Mouse (Mus musculus): Measurements from ENCODE around the gene Cmtm3.

Gene Cmtm3

GRCm38 (mm10) chr8:104383296-104383695 is 44.1 kb downstream of the Cmtm3 start:
- no peak for DNase-seq (ENCODE audit: low spot score)

GRCm38 (mm10) chr8:104383977-104384376 is 44.8 kb downstream of the Cmtm3 start:
- no peak for DNase-seq (ENCODE audit: low spot score)

- no peak for DNase-seq (ENCODE audit: low spot score)
Measured at GRCm38 (mm10) chr8:104386693-104387092, 47.5 kb downstream of the Cmtm3 start.

GRCm38 (mm10) chr8:104387501-104387900 is 48.3 kb downstream of the Cmtm3 start:
- DNase-seq (ENCODE audit: low spot score) = no peak

DNA sequence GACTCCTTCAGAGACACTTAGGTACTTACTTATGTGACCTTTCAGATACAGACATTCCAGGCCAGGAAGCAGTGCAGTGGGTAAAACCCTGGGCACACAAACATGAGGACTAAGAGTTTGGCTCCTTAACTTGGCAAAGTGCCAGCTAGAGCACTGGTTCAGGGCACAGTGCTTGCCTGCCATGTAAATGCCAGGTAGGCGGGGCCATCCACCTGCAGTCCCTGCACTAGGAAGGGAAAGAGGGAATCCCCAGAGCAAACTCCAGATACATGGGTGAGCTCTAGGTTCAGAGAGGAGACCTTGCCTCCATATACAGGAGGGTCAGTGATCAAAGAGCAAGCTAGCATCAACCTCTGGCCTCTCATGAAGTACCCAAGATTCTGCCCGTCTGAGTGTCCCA is 48.8 kb downstream of the Cmtm3 start:
- DNase-seq (ENCODE audit: low spot score) = no peak

DNA sequence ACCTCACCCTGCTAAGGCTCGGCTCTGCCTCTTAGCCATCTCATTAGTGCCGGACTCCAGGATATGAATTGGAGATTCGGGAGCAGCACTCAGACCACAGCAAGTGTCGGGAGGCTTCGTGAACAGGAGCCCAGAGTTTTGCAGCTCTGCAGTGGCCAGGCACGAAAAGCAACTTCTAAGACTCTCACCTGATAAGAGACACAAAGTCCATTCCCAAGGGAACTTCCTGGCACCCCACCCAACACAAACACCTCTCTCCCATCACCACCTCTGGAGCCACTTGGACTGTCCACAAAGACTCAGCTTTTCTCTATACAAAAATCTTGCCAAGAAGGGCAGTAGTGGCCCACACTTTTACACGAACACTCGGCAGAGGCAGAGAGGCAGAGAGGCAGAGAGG is 51.0 kb downstream of the Cmtm3 start:
- no peak for DNase-seq (ENCODE audit: low spot score)

- DNase-seq (ENCODE audit: low spot score) = no peak
Measured at GRCm38 (mm10) chr8:104393139-104393538, 53.9 kb downstream of the Cmtm3 start.

DNA sequence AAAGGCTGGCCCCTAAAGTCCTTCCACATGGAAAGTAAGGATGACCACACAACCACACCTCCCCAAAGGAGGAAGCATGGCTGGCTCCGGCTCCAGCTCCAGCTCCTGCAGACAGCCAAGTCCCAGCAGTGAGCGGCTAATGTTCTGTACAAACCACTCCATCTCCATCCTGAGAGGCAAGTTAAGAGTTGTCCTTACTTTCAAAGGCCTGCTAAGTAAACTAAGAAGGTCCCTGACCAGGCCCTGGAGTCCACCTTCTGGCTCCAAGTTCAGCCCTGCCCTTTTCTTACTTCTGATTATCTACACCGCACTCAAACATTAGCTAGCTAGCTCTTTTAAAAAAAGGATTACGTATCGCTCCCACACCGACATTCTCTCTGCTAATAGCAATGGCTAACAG is 54.6 kb downstream of the Cmtm3 start:
- no peak for DNase-seq (ENCODE audit: low spot score)

- DNase-seq (ENCODE audit: low spot score) = no peak
Measured at GRCm38 (mm10) chr8:104394801-104395702, 55.8 kb downstream of the Cmtm3 start.

DNA sequence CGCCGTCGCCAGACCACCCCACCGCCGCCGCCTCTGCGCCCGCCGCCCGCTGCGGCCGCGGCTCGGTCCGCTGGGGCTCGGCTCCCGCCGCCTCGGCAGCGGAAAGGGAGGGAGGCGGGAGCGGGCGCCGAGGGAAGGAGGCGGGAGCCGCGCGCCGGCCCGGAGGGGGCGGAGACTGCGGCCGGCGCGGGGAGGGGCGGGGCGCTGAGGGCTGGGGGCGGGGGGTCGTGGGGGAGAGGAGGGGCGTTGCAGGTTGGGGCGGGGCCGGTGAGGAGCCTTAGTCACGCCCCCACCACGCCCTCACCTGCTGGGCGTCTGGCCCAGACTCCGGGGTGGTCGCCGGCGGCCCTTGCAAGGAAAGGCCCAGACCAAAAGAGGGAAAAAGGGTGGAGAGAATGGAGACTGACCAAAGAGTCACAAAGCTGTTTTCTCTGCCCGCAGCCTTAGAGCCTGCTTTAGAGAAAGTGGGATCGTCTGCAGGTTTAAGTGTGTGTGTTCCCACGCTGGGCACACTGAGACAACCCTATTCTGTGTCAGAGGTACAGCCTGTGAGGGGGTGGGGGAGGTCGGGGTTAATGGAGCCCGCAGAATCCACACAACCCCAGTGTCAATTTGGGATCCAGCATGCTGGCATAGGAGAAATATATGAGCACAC is 56.6 kb downstream of the Cmtm3 start, which contains the start of gene Cmtm4:
TSS of gene Cmtm4 (minus strand) at position 105 of the 655 bp plus-strand sequence.
- no peak for DNase-seq (ENCODE audit: low spot score)
